Mouse (Mus musculus): ENCODE data around the gene Nrm. TPM values are rescaled to one million over a fixed set of nuclear protein-coding genes. Genes with fewer than 3 reads are reported as not detected.
A peak's percentile ranks its signal among the peaks of the same experiment; 100 is the strongest.

The Nrm gene
- total RNA-seq, 2 experiments from 2014 or later = 26.3 to 32.2 TPM

GRCm38 (mm10) chr17:35909186-35909918, 48.2 kb downstream of the Nrm start:
- no peak for DNase-seq

GRCm38 (mm10) chr17:35909919-35910369, 48.8 kb downstream of the Nrm start, which contains the start of gene Atat1:
Gene Atat1, minus strand, starts transcription at chr17:35910075.
- peak; percentile 96 for DNase-seq

GRCm38 (mm10) chr17:35914975-35915374, 53.9 kb downstream of the Nrm start:
- DNase-seq = no peak

Small RNA genes lying within 50 kb of the gene (microRNA-seq; reads per million reads assigned to microRNA genes)
- 0.82 to 1.4 reads per million in 2 experiments for gene Gm28033

Other genes starting within 250 kb of the Nrm start
- not detected for gene Gm9573, start 234.7 kb upstream of the Nrm start, total RNA-seq (2021)
- gene Mucl3, start 217.6 kb upstream of the Nrm start, total RNA-seq (2021) = not detected
- 10 to 100 TPM; 29.0 to 29.2 TPM for gene Vars2, start 193.7 kb upstream of the Nrm start, total RNA-seq (2021)
- gene Gtf2h4, start 187.6 kb upstream of the Nrm start, total RNA-seq (2021) = 10 to 100 TPM; 19.4 to 20.9 TPM
- gene Ddr1, start 156.7 kb upstream of the Nrm start, total RNA-seq (2021) = 100 to 1,000 TPM; 107 to 113 TPM
- gene Ier3, start 39.6 kb upstream of the Nrm start, total RNA-seq (2021) = 10 to 100 TPM; 39.7 to 42.5 TPM
- gene Flot1, start 38.1 kb upstream of the Nrm start, total RNA-seq (2021) = 100 to 1,000 TPM in 1 of 2 experiments, 10 to 100 TPM in 1; 97.8 to 105 TPM
- gene Tubb5, start 23.0 kb upstream of the Nrm start, total RNA-seq (2021) = 100 to 1,000 TPM; 908 to 913 TPM
- gene Mdc1, start 19.8 kb upstream of the Nrm start, total RNA-seq (2021) = 10 to 100 TPM; 37.9 to 40.6 TPM
- 10 to 100 TPM; 32.6 to 32.7 TPM for gene Ppp1r18, start 4.3 kb downstream of the Nrm start, total RNA-seq (2021)
- 10 to 100 TPM; 24.2 to 25.1 TPM for gene Dhx16, start 18.5 kb downstream of the Nrm start, total RNA-seq (2021)
- 10 to 100 TPM; 45.0 to 47.0 TPM for gene 2310061I04Rik, start 36.1 kb downstream of the Nrm start, total RNA-seq (2021)
- gene Atat1, start 48.8 kb downstream of the Nrm start, total RNA-seq (2021) = 10 to 100 TPM; 18.7 to 23.0 TPM
- 10 to 100 TPM; 56.1 to 58.3 TPM for gene Mrps18b, start 55.1 kb downstream of the Nrm start, total RNA-seq (2021)
- gene Ppp1r10, start 55.1 kb downstream of the Nrm start, total RNA-seq (2021) = 10 to 100 TPM; 49.2 to 58.5 TPM
- gene Abcf1, start 108.4 kb downstream of the Nrm start, total RNA-seq (2021) = 10 to 100 TPM; 71.0 to 73.9 TPM
- gene Gnl1, start 118.5 kb downstream of the Nrm start, total RNA-seq (2021) = 10 to 100 TPM; 38.4 to 38.6 TPM
- 10 to 100 TPM; 12.9 TPM for gene Prr3, start 118.9 kb downstream of the Nrm start, total RNA-seq (2021)
- 1 to 10 TPM; 1.1 to 1.6 TPM for gene H2-T24, start 159.2 kb downstream of the Nrm start, total RNA-seq (2021)
- 1 to 10 TPM; 7.7 to 9.5 TPM for gene H2-T23, start 171.5 kb downstream of the Nrm start, total RNA-seq (2021)
- 1 to 10 TPM; 7.9 to 9.3 TPM for gene H2-T22, start 181.4 kb downstream of the Nrm start, total RNA-seq (2021)
- gene Gm6034, start 181.6 kb downstream of the Nrm start, total RNA-seq (2021) = not detected
- 1 to 10 TPM in 1 of 2 experiments, under 1 TPM in 1; 0.98 to 1.1 TPM for gene Gm11127, start 197.1 kb downstream of the Nrm start, total RNA-seq (2021)